Comparison of ENCODE assay signal across 31 mouse cellular contexts in the genomic region with DNA sequence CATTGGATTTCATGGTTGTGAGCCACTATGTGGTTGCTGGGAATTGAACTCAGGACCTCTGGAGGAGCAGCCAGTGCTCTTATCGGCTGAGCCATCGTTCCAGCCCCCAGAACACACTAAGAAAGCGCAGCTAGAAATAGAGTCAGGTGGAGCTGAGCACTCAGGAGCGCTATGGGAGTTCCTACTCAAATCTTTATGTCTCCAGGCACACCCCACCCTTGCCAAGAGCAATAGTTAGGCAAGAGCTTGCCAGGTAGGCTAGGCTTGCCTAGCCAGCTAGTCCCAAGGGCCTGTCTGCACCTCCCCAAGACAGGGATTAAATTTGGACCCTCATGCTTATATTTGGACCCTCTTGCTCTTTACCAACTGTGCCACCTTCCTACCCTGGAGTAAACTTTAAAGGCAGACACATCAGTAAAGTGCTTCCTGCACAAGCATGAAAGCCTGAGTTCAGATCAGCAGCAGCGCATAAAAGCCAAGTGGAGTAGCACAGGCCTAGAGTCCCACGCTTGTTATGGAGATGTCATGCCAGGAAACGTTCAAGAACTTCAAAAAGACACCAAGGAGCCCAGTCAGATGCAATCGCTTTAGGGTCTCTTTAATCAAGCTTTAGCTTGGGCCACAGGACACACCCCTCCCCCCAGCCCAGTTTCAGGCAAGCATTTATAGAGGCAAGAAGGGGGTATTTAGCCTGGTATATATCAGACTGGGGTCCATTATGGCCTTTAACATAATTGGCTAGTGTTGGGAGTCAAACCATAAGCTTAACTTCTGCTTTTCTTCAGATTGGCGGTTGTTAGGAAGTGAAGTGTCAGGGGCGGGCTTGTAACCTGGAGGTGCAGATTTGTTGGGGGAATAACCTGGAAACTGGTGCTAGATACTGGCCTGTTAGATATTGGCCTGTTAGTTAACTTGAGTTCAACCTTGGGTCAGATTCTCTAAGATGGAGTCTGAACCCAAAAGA. TPM values are rescaled to one million over a fixed set of nuclear protein-coding genes. Genes with fewer than 3 reads are reported as not detected.
DNase-seq lines count a peak whose midpoint lies in the region; ATAC-seq and TF ChIP-seq lines count a peak whose summit lies in the region.
"Had no signal": no experiment of that assay in that cellular context is flagged by ENCODE, and none has a peak within 500 bp of the region (broad histone marks: within the 10 kb centered on the region; RNA-seq: fewer than 3 reads in every experiment).

No protein-coding gene starts in this region.

- H3K4me3 ChIP-seq in liver, embryonic 15.5 days (replicated peaks), result no peak overlapping the region
- H3K4me3 ChIP-seq in liver, embryonic 12.5 days, result no peak overlapping the region
- no peak overlapping the region for H3K4me3 ChIP-seq in ES-Bruce4 (ENCODE audit: low read depth, low read length)
- H3K4me3 ChIP-seq in bone marrow macrophage, adult 2 months (ENCODE audit: insufficient read depth, low read length), result no peak overlapping the region
- H3K4me3 ChIP-seq: embryonic facial prominence, embryonic 10.5 days; forebrain, embryonic 15.5 days; hindbrain, embryonic 15.5 days; limb, embryonic 10.5 days; lung, embryonic 15.5 days; midbrain, embryonic 15.5 days; neural tube, embryonic 12.5 days had no signal

- TF ChIP-seq CTCF in ES-Bruce4 (IDR thresholded peaks at IDR 0.05; ENCODE audit: low read depth, low read length), result no peak
- no peak for TF ChIP-seq CTCF in bone marrow macrophage, adult 2 months (IDR thresholded peaks at IDR 0.05; ENCODE audit: low read depth, low read length)

- intact Hi-C loops in left cerebral cortex, postnatal 4 days (cut with DNase I), result no loop called here

- H3K36me3 ChIP-seq in liver, embryonic 15.5 days (replicated peaks), result no peaks in the 10 kb centered on the region
- no peaks in the 10 kb centered on the region for H3K36me3 ChIP-seq in liver, embryonic 12.5 days
- H3K36me3 ChIP-seq in ES-Bruce4 (ENCODE audit: control insufficient read depth, insufficient read depth, low read length, poor library complexity, severe bottlenecking), result no peaks in the 10 kb centered on the region
- H3K36me3 ChIP-seq: embryonic facial prominence, embryonic 10.5 days; forebrain, embryonic 15.5 days; G1E; hindbrain, embryonic 15.5 days; limb, embryonic 10.5 days; lung, embryonic 15.5 days; midbrain, embryonic 15.5 days; neural tube, embryonic 12.5 days had no signal

- no peak for DNase-seq in right cerebral cortex, postnatal 36 days (ENCODE audit: low spot score in 2 of 2)
- DNase-seq in cerebellum, postnatal 10 days, result no peak
- DNase-seq in left cerebral cortex, postnatal 4 days, result no peak
- DNase-seq: adrenal gland, postnatal 14 days; cerebellum, adult 9-10 months; heart, adult 18-20 months; heart, postnatal 36 days; kidney, adult 8-10 months; kidney, postnatal 14 days; lung, postnatal 36 days; right cerebral cortex, postnatal 25 days; thymus, adult 2 months had no signal

- H3K27ac ChIP-seq in liver, embryonic 15.5 days (replicated peaks), result peak overlapping the region; percentile 24; the same call in 1 of the 2 replicates
- no peak overlapping the region for H3K27ac ChIP-seq in liver, embryonic 12.5 days
- H3K27ac ChIP-seq in ES-Bruce4 (ENCODE audit: insufficient read depth, low read length), result peak overlapping the region; percentile 94
- H3K27ac ChIP-seq in bone marrow macrophage, adult 2 months (ENCODE audit: insufficient read depth, low read depth, low read length), result 0 out of 2 replicates have a peak overlapping the region, but pooled peaks have one; percentile 32
- H3K27ac ChIP-seq: embryonic facial prominence, embryonic 10.5 days; forebrain, embryonic 15.5 days; hindbrain, embryonic 15.5 days; limb, embryonic 10.5 days; lung, embryonic 15.5 days; midbrain, embryonic 15.5 days; neural tube, embryonic 12.5 days had no signal

- H3K9me3 ChIP-seq in liver, embryonic 15.5 days (replicated peaks), result no peaks in the 10 kb centered on the region
- H3K9me3 ChIP-seq in liver, embryonic 12.5 days (replicated peaks), result no peaks in the 10 kb centered on the region
- H3K9me3 ChIP-seq in ES-Bruce4 (replicated peaks; ENCODE audit: control insufficient read depth, insufficient read depth, low read length, poor library complexity, severe bottlenecking), result no peaks in the 10 kb centered on the region
- H3K9me3 ChIP-seq: embryonic facial prominence, embryonic 10.5 days; forebrain, embryonic 15.5 days; G1E; hindbrain, embryonic 15.5 days; limb, embryonic 10.5 days; lung, embryonic 15.5 days; midbrain, embryonic 15.5 days; neural tube, embryonic 12.5 days had no signal

- H3K27me3 ChIP-seq in liver, embryonic 15.5 days, result no peaks in the 10 kb centered on the region
- H3K27me3 ChIP-seq in liver, embryonic 12.5 days (replicated peaks), result no peaks in the 10 kb centered on the region
- H3K27me3 ChIP-seq in ES-Bruce4 (ENCODE audit: control insufficient read depth, insufficient read depth, low read length, poor library complexity, severe bottlenecking), result no peaks in the 10 kb centered on the region
- H3K27me3 ChIP-seq: lung, embryonic 15.5 days; megakaryocyte, embryonic 14.5 days had no signal

- H3K9ac ChIP-seq in liver, embryonic 15.5 days, result no peak overlapping the region
- H3K9ac ChIP-seq in liver, embryonic 12.5 days, result no peak overlapping the region
- no peak overlapping the region for H3K9ac ChIP-seq in ES-Bruce4 (ENCODE audit: low read depth, poor library complexity, severe bottlenecking)
- H3K9ac ChIP-seq: forebrain, embryonic 15.5 days; hindbrain, embryonic 15.5 days; lung, embryonic 15.5 days; midbrain, embryonic 15.5 days; neural tube, embryonic 12.5 days had no signal

- no peak for TF ChIP-seq POLR2A in ES-Bruce4 (IDR thresholded peaks at IDR 0.05; ENCODE audit: insufficient read depth, low read length)
- TF ChIP-seq POLR2A in bone marrow macrophage, adult 2 months (IDR thresholded peaks at IDR 0.05; ENCODE audit: borderline replicate concordance, low read depth, low read length), result no peak

- WGBS in liver, embryonic 15.5 days (ENCODE audit: insufficient replicate concordance), result 48% methylated on average over 10 of the region's 10 CpGs
- WGBS in liver, embryonic 12.5 days (ENCODE audit: insufficient replicate concordance), result 56% methylated on average over 10 of the region's 10 CpGs

- no peak overlapping the region for H3K4me2 ChIP-seq in liver, embryonic 15.5 days
- no peak overlapping the region for H3K4me2 ChIP-seq in liver, embryonic 12.5 days
- H3K4me2 ChIP-seq: forebrain, embryonic 15.5 days; hindbrain, embryonic 15.5 days; lung, embryonic 15.5 days; midbrain, embryonic 15.5 days; neural tube, embryonic 12.5 days had no signal

- no peak for ATAC-seq in liver, embryonic 15.5 days (ENCODE audit: insufficient read depth)
- no peak for ATAC-seq in liver, embryonic 12.5 days
- ATAC-seq: forebrain, embryonic 15.5 days; midbrain, embryonic 15.5 days had no signal

- TF ChIP-seq EP300 in ES-Bruce4 (IDR thresholded peaks at IDR 0.05; ENCODE audit: insufficient read depth, low read depth, low read length), result peak; percentile 28; the same call in 1 of the 2 replicates

- peaks cover 51% of the 10 kb centered on the region for H3K4me1 ChIP-seq in liver, embryonic 15.5 days (replicated peaks)
- peaks cover 39% of the 10 kb centered on the region for H3K4me1 ChIP-seq in liver, embryonic 12.5 days
- peaks cover 2% of the 10 kb centered on the region for H3K4me1 ChIP-seq in ES-Bruce4 (ENCODE audit: control insufficient read depth, insufficient read depth, low read length)
- H3K4me1 ChIP-seq in bone marrow macrophage, adult 2 months (ENCODE audit: control insufficient read depth, insufficient read depth, low read length), result peaks cover 21% of the 10 kb centered on the region

RNA-seq across cellular contexts. Expression of gene Tmbim1, which starts 2.9 kb away (rescaled TPM):
- 15.4 and 18.7 TPM in 2 replicates for polyA plus RNA-seq in liver, embryonic 15.5 days (2015; fragmentation: Nextera tagmentation; extraction: Ambion mirVana)
- polyA plus RNA-seq in liver, embryonic 12.5 days (2016; fragmentation: Nextera tagmentation; extraction: Ambion mirVana), result 17.5 and 18.6 TPM in 2 replicates
- polyA plus RNA-seq in ES-Bruce4 (2011; ENCODE audit: insufficient read depth, insufficient read length, low read depth, missing spikeins), result 58.8 and 62.2 TPM in 2 replicates
- polyA plus RNA-seq in bone marrow macrophage, adult 2 months (2012; ENCODE audit: insufficient read depth, insufficient read length, missing spikeins), result 73.6 and 74.7 TPM in 2 replicates
- 1 to 10 TPM; 5.2 to 5.3 TPM for total RNA-seq in left cerebral cortex, postnatal 4 days (2021)

RNA-seq across cellular contexts. Expression of gene Pnkd, which starts 23.6 kb away (rescaled TPM):
- polyA plus RNA-seq in liver, embryonic 15.5 days (2015; fragmentation: Nextera tagmentation; extraction: Ambion mirVana), result 32.0 and 34.7 TPM in 2 replicates
- 45.7 and 48.7 TPM in 2 replicates for polyA plus RNA-seq in liver, embryonic 12.5 days (2016; fragmentation: Nextera tagmentation; extraction: Ambion mirVana)
- 40.9 and 43.6 TPM in 2 replicates for polyA plus RNA-seq in ES-Bruce4 (2011; ENCODE audit: insufficient read depth, insufficient read length, low read depth, missing spikeins)
- polyA plus RNA-seq in bone marrow macrophage, adult 2 months (2012; ENCODE audit: insufficient read depth, insufficient read length, missing spikeins), result 37.6 and 37.8 TPM in 2 replicates
- total RNA-seq in left cerebral cortex, postnatal 4 days (2021), result 10 to 100 TPM; 98.6 to 99.4 TPM

RNA-seq across cellular contexts. Expression of gene Aamp, which starts 23.7 kb away (rescaled TPM):
- polyA plus RNA-seq in liver, embryonic 15.5 days (2015; fragmentation: Nextera tagmentation; extraction: Ambion mirVana), result 93.1 and 113 TPM in 2 replicates
- 119 and 120 TPM in 2 replicates for polyA plus RNA-seq in liver, embryonic 12.5 days (2016; fragmentation: Nextera tagmentation; extraction: Ambion mirVana)
- polyA plus RNA-seq in ES-Bruce4 (2011; ENCODE audit: insufficient read depth, insufficient read length, low read depth, missing spikeins), result 96.3 and 103 TPM in 2 replicates
- 104 and 124 TPM in 2 replicates for polyA plus RNA-seq in bone marrow macrophage, adult 2 months (2012; ENCODE audit: insufficient read depth, insufficient read length, missing spikeins)
- 100 to 1,000 TPM; 122 to 124 TPM for total RNA-seq in left cerebral cortex, postnatal 4 days (2021)

RNA-seq across cellular contexts. Expression of gene Gpbar1, which starts 29.9 kb away (rescaled TPM):
- 0.29 and 0.68 TPM in 2 replicates for polyA plus RNA-seq in liver, embryonic 15.5 days (2015; fragmentation: Nextera tagmentation; extraction: Ambion mirVana)
- 1.2 and 1.5 TPM in 2 replicates for polyA plus RNA-seq in liver, embryonic 12.5 days (2016; fragmentation: Nextera tagmentation; extraction: Ambion mirVana)
- polyA plus RNA-seq in ES-Bruce4 (2011; ENCODE audit: insufficient read depth, insufficient read length, low read depth, missing spikeins), result not detected in 2 replicates
- not detected in 2 replicates for polyA plus RNA-seq in bone marrow macrophage, adult 2 months (2012; ENCODE audit: insufficient read depth, insufficient read length, missing spikeins)
- not detected for total RNA-seq in left cerebral cortex, postnatal 4 days (2021)
- total RNA-seq: adrenal gland, postnatal 14 days; common myeloid progenitor, adult 5-6 weeks; gastrocnemius, adult 8-10 months; heart, adult 18-20 months; heart, postnatal 36 days; layer of hippocampus, adult 18-20 months; layer of hippocampus, postnatal 14 days; left cerebral cortex, adult 8-10 months; liver, adult 2 months had no signal
- polyA plus RNA-seq: forebrain, embryonic 15.5 days; G1E; hindbrain, embryonic 15.5 days; neural tube, embryonic 12.5 days had no signal

RNA-seq across cellular contexts. Expression of gene Catip, which starts 53.6 kb away (rescaled TPM):
- polyA plus RNA-seq in liver, embryonic 15.5 days (2015; fragmentation: Nextera tagmentation; extraction: Ambion mirVana), result 0.06 TPM in 1 of 2 replicates, not detected in the other
- polyA plus RNA-seq in liver, embryonic 12.5 days (2016; fragmentation: Nextera tagmentation; extraction: Ambion mirVana), result 0.11 and 0.14 TPM in 2 replicates
- polyA plus RNA-seq in ES-Bruce4 (2011; ENCODE audit: insufficient read depth, insufficient read length, low read depth, missing spikeins), result 0.75 TPM in 1 of 2 replicates, not detected in the other
- polyA plus RNA-seq in bone marrow macrophage, adult 2 months (2012; ENCODE audit: insufficient read depth, insufficient read length, missing spikeins), result 0.60 and 0.76 TPM in 2 replicates
- total RNA-seq in left cerebral cortex, postnatal 4 days (2021), result 1 to 10 TPM in 1 of 2 experiments, under 1 TPM in 1; 0.74 to 1.1 TPM
- total RNA-seq: common myeloid progenitor, adult 5-6 weeks had no signal
- polyA plus RNA-seq: G1E had no signal
